Mouse (Mus musculus) MEL (cell line): ENCODE results near the gene Trpm4. TPM values are rescaled to one million over a fixed set of nuclear protein-coding genes. Genes with fewer than 3 reads are reported as not detected.

Experiments
- DNase-seq: peaks from one replicate; pipeline ENCODE4 v3.0.0; 2011; ENCODE audit warnings: low read depth, low spot score
- H3K27ac ChIP-seq: 2 replicates; pipeline ENCODE4 v1.5.1; 2012; ENCODE audit warnings: low read depth, mild to moderate bottlenecking, control low read depth, low read length, moderate library complexity; ENCODE audit not compliant: control insufficient read depth
- H3K27me3 ChIP-seq, 2 experiments: fragments of 150-350 bp in 1 of 2; sonication (generic) in 1 of 2; 2 replicates each; pipeline ENCODE4 v1.6.1; 2012; ENCODE audit warnings: low read length in 2 of 2, mild to moderate bottlenecking in 2 of 2, improper control_type of control experiment in 1 of 2, moderate library complexity in 1 of 2; ENCODE audit not compliant: insufficient read depth in 2 of 2, control insufficient read depth in 1 of 2
- H3K36me3 ChIP-seq, 2 experiments: 2 replicates each; pipeline ENCODE4 v1.6.1; 2012 to 2014; ENCODE audit warnings: low read length in 2 of 2, improper control_type of control experiment in 1 of 2, inconsistent platforms in 1 of 2, mild to moderate bottlenecking in 1 of 2; ENCODE audit not compliant: insufficient read depth in 2 of 2, control insufficient read depth in 1 of 2
- H3K4me1 ChIP-seq, 2 experiments: fragments of 150-350 bp in 1 of 2; sonication (generic) in 1 of 2; 2 replicates each; pipeline ENCODE4 v1.6.1; 2012; ENCODE audit warnings: low read length in 2 of 2, improper control_type of control experiment in 1 of 2, mild to moderate bottlenecking in 1 of 2; ENCODE audit not compliant: insufficient read depth in 2 of 2, control insufficient read depth in 1 of 2
- H3K4me3 ChIP-seq, 2 experiments: fragments of 150-350 bp in 1 of 2; sonication (generic) in 1 of 2; 2 replicates each; pipeline ENCODE4 v1.5.1; 2012; ENCODE audit warnings: low read depth in 2 of 2, low read length in 2 of 2, mild to moderate bottlenecking in 2 of 2, moderate library complexity in 2 of 2, control low read depth in 1 of 2, improper control_type of control experiment in 1 of 2; ENCODE audit not compliant: control insufficient read depth in 1 of 2, insufficient read depth in 1 of 2
- H3K79me2 ChIP-seq: 2 replicates; pipeline ENCODE4 v1.6.1; 2012; ENCODE audit warnings: mild to moderate bottlenecking, low read length, moderate library complexity; ENCODE audit not compliant: control insufficient read depth, poor library complexity, insufficient read depth
- H3K9ac ChIP-seq: 2 replicates; pipeline ENCODE4 v1.6.1; 2012; ENCODE audit warnings: low read depth, mild to moderate bottlenecking, control low read depth, low read length, moderate library complexity; ENCODE audit not compliant: control insufficient read depth, poor library complexity, severe bottlenecking
- H3K9me3 ChIP-seq: fragments of 150-350 bp; sonication (generic); replicated peaks from 2 replicates; pipeline ENCODE4 v1.6.1; 2012; ENCODE audit warnings: mild to moderate bottlenecking, low read length, improper control_type of control experiment, moderate library complexity; ENCODE audit not compliant: insufficient read depth
- BHLHE40 ChIP-seq: IDR thresholded peaks from 2 replicates; pipeline ENCODE4 v1.6.1; 2012; ENCODE audit warnings: low read depth, mild to moderate bottlenecking, inconsistent platforms, low read length, improper control_type of control experiment, borderline replicate concordance
- CHD1 ChIP-seq: IDR thresholded peaks from 2 replicates; pipeline ENCODE4 v1.6.1; 2012; ENCODE audit warnings: low read depth, mild to moderate bottlenecking, inconsistent platforms, low read length, improper control_type of control experiment
- CHD2 ChIP-seq: IDR thresholded peaks from 2 replicates; pipeline ENCODE4 v1.6.1; 2011; ENCODE audit warnings: low read length, improper control_type of control experiment
- CTCF ChIP-seq, 3 experiments: IDR thresholded peaks in 2 of 3; conservative IDR thresholded peaks in 1 of 3; 2 replicates each; pipeline ENCODE4 v1.5.1; 2011 to 2012; ENCODE audit warnings: low read length in 3 of 3, low read depth in 2 of 3, mild to moderate bottlenecking in 2 of 3, improper control_type of control experiment in 1 of 3, inconsistent platforms in 1 of 3, mixed read lengths in 1 of 3, moderate library complexity in 1 of 3; ENCODE audit not compliant: control insufficient read depth in 1 of 3, insufficient read depth in 1 of 3, poor library complexity in 1 of 3, severe bottlenecking in 1 of 3
- E2F4 ChIP-seq: IDR thresholded peaks from 2 replicates; pipeline ENCODE4 v1.6.1; 2011; ENCODE audit warnings: low read depth, low read length, improper control_type of control experiment, borderline replicate concordance
- ELF1 ChIP-seq: IDR thresholded peaks from 2 replicates; pipeline ENCODE4 v1.6.1; 2014; ENCODE audit warnings: low read depth, mild to moderate bottlenecking, inconsistent platforms, low read length, improper control_type of control experiment, moderate library complexity
- EP300 ChIP-seq, 2 experiments: IDR thresholded peaks; 2 replicates each; pipeline ENCODE4 v1.6.1; 2011; ENCODE audit warnings: improper control_type of control experiment in 2 of 2, low read length in 2 of 2, low read depth in 1 of 2, mild to moderate bottlenecking in 1 of 2
- ETS1 ChIP-seq: IDR thresholded peaks from 2 replicates; pipeline ENCODE4 v1.6.1; 2012; ENCODE audit warnings: low read depth, mild to moderate bottlenecking, inconsistent platforms, low read length, improper control_type of control experiment, moderate library complexity
- GABPA ChIP-seq: IDR thresholded peaks from 2 replicates; pipeline ENCODE4 v1.6.1; 2012; ENCODE audit warnings: low read depth, mild to moderate bottlenecking, inconsistent platforms, low read length, improper control_type of control experiment, moderate library complexity
- KAT2A ChIP-seq: conservative IDR thresholded peaks from 2 replicates; pipeline ENCODE4 v1.6.1; 2012; ENCODE audit warnings: low read depth, low read length, improper control_type of control experiment, inconsistent platforms
- MAX ChIP-seq: IDR thresholded peaks from 2 replicates; pipeline ENCODE4 v1.6.1; 2011; ENCODE audit warnings: low read length, improper control_type of control experiment
- MAZ ChIP-seq: IDR thresholded peaks from 2 replicates; pipeline ENCODE4 v1.6.1; 2012; ENCODE audit warnings: low read depth, mild to moderate bottlenecking, inconsistent platforms, low read length, improper control_type of control experiment
- MEF2A ChIP-seq: IDR thresholded peaks from 2 replicates; pipeline ENCODE4 v1.6.1; 2014; ENCODE audit warnings: low read depth, mild to moderate bottlenecking, inconsistent platforms, low read length, improper control_type of control experiment; ENCODE audit not compliant: poor library complexity, insufficient replicate concordance, severe bottlenecking; ENCODE audit errors: extremely low read depth
- MYB ChIP-seq: IDR thresholded peaks from 2 replicates; pipeline ENCODE4 v1.6.1; 2011; ENCODE audit warnings: mild to moderate bottlenecking, low read depth, low read length, improper control_type of control experiment
- NELFE ChIP-seq: IDR thresholded peaks from 2 replicates; pipeline ENCODE4 v1.6.1; 2011; ENCODE audit warnings: low read depth, low read length, improper control_type of control experiment
- POLR2A ChIP-seq, 2 experiments: IDR thresholded peaks; 2 replicates each; pipeline ENCODE4 v1.6.1; 2011 to 2012; ENCODE audit warnings: low read length in 2 of 2, mild to moderate bottlenecking in 2 of 2, control low read depth in 1 of 2, improper control_type of control experiment in 1 of 2, low read depth in 1 of 2, moderate library complexity in 1 of 2; ENCODE audit not compliant: control insufficient read depth in 1 of 2, insufficient read depth in 1 of 2, poor library complexity in 1 of 2
- POLR2AphosphoS5 ChIP-seq: IDR thresholded peaks from 2 replicates; pipeline ENCODE4 v1.6.1; 2012; ENCODE audit warnings: low read depth, borderline replicate concordance, mild to moderate bottlenecking, inconsistent platforms, low read length, moderate library complexity, mixed read lengths
- RCOR1 ChIP-seq: IDR thresholded peaks from 2 replicates; pipeline ENCODE4 v1.6.1; 2012; ENCODE audit warnings: low read depth, mild to moderate bottlenecking, inconsistent platforms, low read length, improper control_type of control experiment
- SIN3A ChIP-seq: IDR thresholded peaks from 2 replicates; pipeline ENCODE4 v1.6.1; 2012; ENCODE audit warnings: low read length, improper control_type of control experiment, inconsistent platforms
- TAL1 ChIP-seq: IDR thresholded peaks from 2 replicates; pipeline ENCODE4 v1.6.1; 2012; ENCODE audit warnings: mild to moderate bottlenecking, inconsistent platforms, low read length, moderate library complexity, mixed read lengths
- TBP ChIP-seq: IDR thresholded peaks from 2 replicates; pipeline ENCODE4 v1.8.0; 2011; ENCODE audit warnings: low read depth, low read length, improper control_type of control experiment
- USF1 ChIP-seq: IDR thresholded peaks from 2 replicates; pipeline ENCODE4 v1.6.1; 2014; ENCODE audit warnings: low read depth, mild to moderate bottlenecking, inconsistent platforms, low read length, improper control_type of control experiment, moderate library complexity
- ZC3H11A ChIP-seq: IDR thresholded peaks from 2 replicates; pipeline ENCODE4 v1.6.1; 2012; ENCODE audit warnings: low read depth, mild to moderate bottlenecking, inconsistent platforms, low read length, improper control_type of control experiment
- ZMIZ1 ChIP-seq: IDR thresholded peaks from 2 replicates; pipeline ENCODE4 v1.6.1; 2012; ENCODE audit warnings: low read depth, mild to moderate bottlenecking, inconsistent platforms, low read length, improper control_type of control experiment, moderate library complexity
- polyA plus RNA-seq, 2 experiments: library from polyadenylated mRNA; stranded (reverse) in 1 of 2; unstranded in 1 of 2; fragments of >175 nt in 1 of 2; fragments of >200 nt in 1 of 2; gene quantifications; 2 replicates each; pipeline versions ENCODE4 v1.2.1 to v1.2.4; 2012; ENCODE audit warnings: low replicate concordance in 2 of 2, low read depth in 1 of 2; ENCODE audit not compliant: insufficient read length in 2 of 2, insufficient read depth in 1 of 2, missing spikeins in 1 of 2
- total RNA-seq: library from RNA; depleted of rRNA; stranded (reverse); fragments of 300-350 nt; gene quantifications from 2 replicates; pipeline ENCODE4 v1.2.3, GENCODE M21; 2012

The Trpm4 gene
- total and polyA plus RNA-seq, 3 experiments, result 4.8 to 6.9 TPM; not detected in 1

GRCm38 (mm10) chr7:45336319-45336718 lies 2.7 kb upstream of the Trpm4 start:
- Histone ChIP-seq H3K4me1 (peaks cover 6 to 26% of the 10 kb centered on the region in 2 experiments), H3K27ac (no peak overlapping the region), H3K79me2 (peaks cover 1% of the 10 kb centered on the region; the same call in 1 of the 2 replicates), H3K27me3 (no peaks in the 10 kb centered on the region), H3K9me3 (no peaks in the 10 kb centered on the region)
- TF ChIP-seq NELFE (no peak), CHD1 (no peak), SIN3A (no peak), TBP (no peak), MAX (no peak), TAL1 (no peak), ETS1 (no peak), USF1 (no peak), MEF2A (no peak), KAT2A (no peak)
- TF ChIP-seq, all 39 proteins: peak for 0
- Histone ChIP-seq H3K36me3 (peaks cover 0 to 5% of the 10 kb centered on the region in 2 experiments; a peak in 1 of 4 replicates), H3K9ac (no peak overlapping the region), H3K4me3 (no peak overlapping the region)
- DNase-seq, result peak; percentile 25

- no peaks in the 10 kb centered on the region for H3K27me3 ChIP-seq
These were observed 1.5 kb upstream of the Trpm4 start, which contains the start of gene Hrc for GRCm38 (mm10) chr7:45335056-45335455. TSS of gene Hrc (plus strand) at chr7:45335290.

More at GRCm38 (mm10) chr7:45335056-45335455, 1.5 kb upstream of the Trpm4 start, which contains the start of gene Hrc:
- no peak within 1 kb of the TSS for H3K4me3 ChIP-seq
- no peak within 1 kb of the TSS for H3K27ac ChIP-seq
- no peak within 1 kb of the TSS for H3K9ac ChIP-seq
- TF ChIP-seq E2F4 (no peak), POLR2A (IDR thresholded peaks at IDR 0.05; ENCODE audit: control insufficient read depth in 1 of 2, insufficient read depth in 1 of 2, low read depth in 1 of 2, low read length in 2 of 2, poor library complexity in 1 of 2) (no peak), BHLHE40 (no peak), MYB (no peak), CTCF (IDR thresholded peaks at IDR 0.05 in 2 of 3, conservative IDR thresholded peaks at IDR 0.05 in 1 of 3; ENCODE audit: control insufficient read depth in 1 of 3, insufficient read depth in 1 of 3, low read depth in 2 of 3, low read length in 3 of 3, poor library complexity in 1 of 3, severe bottlenecking in 1 of 3) (no peak), POLR2AphosphoS5 (no peak), TAL1 (no peak), GABPA (no peak), MAZ (no peak), KAT2A (no peak), EP300 (IDR thresholded peaks at IDR 0.05; ENCODE audit: low read depth in 1 of 2, low read length in 2 of 2) (no peak), RCOR1 (no peak), CHD2 (no peak), NELFE (no peak), ZMIZ1 (no peak), MEF2A (no peak), ZC3H11A (no peak), ELF1 (no peak), ETS1 (no peak)
- H3K4me1 ChIP-seq, result peaks cover 6 to 16% of the 10 kb centered on the region in 2 experiments
- H3K9me3 ChIP-seq, result no peaks in the 10 kb centered on the region
- peaks cover 1% of the 10 kb centered on the region; the same call in 1 of the 2 replicates for H3K79me2 ChIP-seq
- H3K36me3 ChIP-seq, result 0 out of 4 replicates have a peak, but pooled peaks cover 0 to 5% of the 10 kb centered on the region in 2 experiments
- no peak for DNase-seq
